Mouse (Mus musculus) C2C12 (cell line): ENCODE measurements around the gene Tom1. TPM values are rescaled to one million over a fixed set of nuclear protein-coding genes. Genes with fewer than 3 reads are reported as not detected.

Source experiments
- H3K27me3 ChIP-seq: one replicate; pipeline ENCODE4 v1.6.1; 2011; ENCODE audit not compliant: control insufficient read depth, insufficient read depth, insufficient read length
- H3K36me3 ChIP-seq: one replicate; pipeline ENCODE4 v1.6.1; 2011; ENCODE audit not compliant: control insufficient read depth, insufficient read depth
- H3K4me3 ChIP-seq: one replicate; pipeline ENCODE4 v1.5.1; 2011; ENCODE audit warnings: mild to moderate bottlenecking, control low read depth; ENCODE audit not compliant: poor library complexity, insufficient read depth, severe bottlenecking
- H3K79me2 ChIP-seq: one replicate; pipeline ENCODE4 v1.6.1; 2011; ENCODE audit not compliant: control insufficient read depth, insufficient read depth
- H3K79me3 ChIP-seq: one replicate; pipeline ENCODE4 v1.6.1; 2011; ENCODE audit warnings: low read depth, control low read depth
- H3ac ChIP-seq: one replicate; pipeline ENCODE3; 2011; ENCODE audit warnings: low read depth; ENCODE audit not compliant: control insufficient read depth, insufficient read length
- CEBPB ChIP-seq: IDR thresholded peaks from one replicate; pipeline ENCODE4 v1.6.1; 2011; ENCODE audit warnings: low read depth, mild to moderate bottlenecking, control low read depth, moderate library complexity
- CTCF ChIP-seq: IDR thresholded peaks from one replicate; pipeline ENCODE4 v1.5.1; 2011; ENCODE audit not compliant: control insufficient read depth, insufficient read depth, insufficient read length
- FOSL1 ChIP-seq: IDR thresholded peaks from one replicate; pipeline ENCODE4 v1.8.0; 2011; ENCODE audit warnings: mild to moderate bottlenecking, low read length; ENCODE audit not compliant: poor library complexity, insufficient read depth, severe bottlenecking
- MAX ChIP-seq: IDR thresholded peaks from one replicate; pipeline ENCODE4 v1.6.1; 2011; ENCODE audit warnings: mild to moderate bottlenecking, control low read depth
- MYOD1 ChIP-seq: IDR thresholded peaks from one replicate; pipeline ENCODE4 v1.6.1; 2011; ENCODE audit warnings: low read depth; ENCODE audit not compliant: control insufficient read depth, insufficient read length
- MYOG ChIP-seq: IDR thresholded peaks from one replicate; pipeline ENCODE4 v1.6.1; 2011; ENCODE audit not compliant: control insufficient read depth, insufficient read length; ENCODE audit errors: extremely low read depth
- USF1 ChIP-seq: IDR thresholded peaks from one replicate; pipeline ENCODE4 v1.6.1; 2011; ENCODE audit warnings: low read depth, mild to moderate bottlenecking, control low read depth, moderate library complexity
- polyA plus RNA-seq: library from polyadenylated mRNA; unstranded; fragments of >200 nt; fragmentation: generic; extraction: Trizol; gene quantifications from one replicate; pipeline ENCODE4 v1.2.1, GENCODE M21; 2012; ENCODE audit warnings: missing spikeins

The Tom1 gene
- polyA plus RNA-seq, 1 experiment, result 31.4 TPM

GRCm38 (mm10) chr8:75032961-75033360 is 544 bp upstream of the Tom1 start:
- peaks cover 17% of the 10 kb centered on the region for H3K36me3 ChIP-seq
- H3K79me3 ChIP-seq, result no peaks in the 10 kb centered on the region
- no peak overlapping the region for H3K4me3 ChIP-seq
- no peak for TF ChIP-seq MAX
- no peak for TF ChIP-seq MYOG
- no peak for TF ChIP-seq MYOD1
- no peak for TF ChIP-seq USF1
- TF ChIP-seq FOSL1, result no peak
- TF ChIP-seq CTCF, result no peak
- no peak for TF ChIP-seq CEBPB
- no peak overlapping the region for H3ac ChIP-seq
- no peaks in the 10 kb centered on the region for H3K79me2 ChIP-seq
- H3K27me3 ChIP-seq, result no peaks in the 10 kb centered on the region

- no peak for TF ChIP-seq USF1
- TF ChIP-seq MAX, result no peak
- no peak for TF ChIP-seq CTCF
- TF ChIP-seq FOSL1, result no peak
- TF ChIP-seq MYOG, result no peak
- TF ChIP-seq MYOD1, result no peak
- no peak for TF ChIP-seq CEBPB
- no peaks in the 10 kb centered on the region for H3K27me3 ChIP-seq
- H3K79me2 ChIP-seq, result no peaks in the 10 kb centered on the region
- no peaks in the 10 kb centered on the region for H3K79me3 ChIP-seq
- H3K4me3 ChIP-seq, result peak overlapping the region; percentile 40
- peaks cover 8% of the 10 kb centered on the region for H3K36me3 ChIP-seq
- peak overlapping the region; percentile 66 for H3ac ChIP-seq
Measured at GRCm38 (mm10) chr8:75034285-75034684, 780 bp downstream of the Tom1 start.

- TF ChIP-seq FOSL1 (no peak), CEBPB (no peak)
- Histone ChIP-seq H3K36me3 (no peaks in the 10 kb centered on the region), H3K27me3 (no peaks in the 10 kb centered on the region), H3K4me3 (no peak overlapping the region), H3ac (no peak overlapping the region), H3K79me2 (no peaks in the 10 kb centered on the region), H3K79me3 (no peaks in the 10 kb centered on the region)
Measured at GRCm38 (mm10) chr8:75035640-75036039, 2.1 kb downstream of the Tom1 start.

- H3K27me3 ChIP-seq, result no peaks in the 10 kb centered on the region
- H3K79me2 ChIP-seq, result no peaks in the 10 kb centered on the region
- no peak overlapping the region for H3ac ChIP-seq
- H3K36me3 ChIP-seq, result no peaks in the 10 kb centered on the region
- no peak overlapping the region for H3K4me3 ChIP-seq
- no peaks in the 10 kb centered on the region for H3K79me3 ChIP-seq
- TF ChIP-seq FOSL1 (no peak), MYOG (no peak), MAX (no peak), MYOD1 (no peak), USF1 (no peak), CTCF (no peak), CEBPB (no peak)
Measured at GRCm38 (mm10) chr8:75038497-75038896, 5.0 kb downstream of the Tom1 start.

GRCm38 (mm10) chr8:75039754-75040153 is 6.2 kb downstream of the Tom1 start:
- Histone ChIP-seq H3ac (no peak overlapping the region), H3K27me3 (no peaks in the 10 kb centered on the region), H3K79me2 (no peaks in the 10 kb centered on the region), H3K79me3 (no peaks in the 10 kb centered on the region), H3K4me3 (no peak overlapping the region), H3K36me3 (no peaks in the 10 kb centered on the region)
- TF ChIP-seq CEBPB, result no peak
- no peak for TF ChIP-seq FOSL1
- no peak for TF ChIP-seq MYOD1
- TF ChIP-seq MYOG, result no peak
- TF ChIP-seq CTCF, result no peak
- no peak for TF ChIP-seq MAX
- no peak for TF ChIP-seq USF1

GRCm38 (mm10) chr8:75042171-75042570 is 8.7 kb downstream of the Tom1 start:
- no peak overlapping the region for H3ac ChIP-seq
- no peaks in the 10 kb centered on the region for H3K79me3 ChIP-seq
- no peaks in the 10 kb centered on the region for H3K36me3 ChIP-seq
- H3K27me3 ChIP-seq, result no peaks in the 10 kb centered on the region
- TF ChIP-seq USF1, result no peak
- TF ChIP-seq MYOG, result no peak
- TF ChIP-seq CTCF, result no peak
- no peak for TF ChIP-seq CEBPB
- TF ChIP-seq FOSL1, result no peak
- no peak for TF ChIP-seq MAX
- no peak for TF ChIP-seq MYOD1
- H3K79me2 ChIP-seq, result no peaks in the 10 kb centered on the region
- H3K4me3 ChIP-seq, result no peak overlapping the region
